Mouse (Mus musculus) kidney, adult 11 months (tissue): ENCODE measurements around the gene Obsl1.

Source experiments
- DNase-seq: peaks from one replicate; pipeline ENCODE4 v3.0.0; 2022

Obsl1 gene

DNA sequence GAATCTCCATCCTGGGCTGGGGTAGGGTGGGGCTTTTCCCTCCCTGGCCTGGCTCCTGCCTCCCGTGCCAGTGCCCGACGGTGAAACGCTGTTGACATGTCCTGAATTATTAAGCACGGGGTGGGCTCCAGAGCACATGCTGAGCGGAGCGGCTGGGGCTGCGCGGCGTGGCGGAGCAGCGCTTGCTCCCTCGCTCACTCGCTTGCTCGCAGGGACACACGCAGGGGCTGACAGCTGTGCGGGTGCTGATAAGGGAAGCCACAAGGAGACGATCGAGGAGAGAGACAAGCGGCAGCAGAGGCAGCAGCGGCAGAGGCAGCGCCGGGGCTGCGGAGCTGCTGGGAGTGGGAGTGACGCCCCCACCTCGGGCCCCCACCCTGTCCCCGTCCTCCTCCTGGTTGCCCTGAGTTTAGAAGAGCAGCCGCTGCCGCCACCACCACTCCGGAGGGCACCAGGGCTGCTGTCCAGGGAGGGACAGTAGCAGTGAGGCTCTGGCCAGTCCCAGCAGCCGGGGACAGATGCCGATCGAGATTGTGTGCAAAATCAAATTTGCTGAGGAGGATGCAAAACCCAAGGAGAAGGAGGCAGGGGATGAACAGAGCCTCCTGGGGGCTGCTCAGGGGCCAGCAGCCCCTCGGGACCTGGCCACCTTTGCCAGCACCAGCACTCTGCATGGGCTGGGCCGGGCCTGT, 55.8 kb downstream of the Obsl1 start, which contains the start of gene Asic4:
TSS of gene Asic4 (plus strand) at position 123 of the 692 bp plus-strand sequence.
- no peak for DNase-seq

DNA sequence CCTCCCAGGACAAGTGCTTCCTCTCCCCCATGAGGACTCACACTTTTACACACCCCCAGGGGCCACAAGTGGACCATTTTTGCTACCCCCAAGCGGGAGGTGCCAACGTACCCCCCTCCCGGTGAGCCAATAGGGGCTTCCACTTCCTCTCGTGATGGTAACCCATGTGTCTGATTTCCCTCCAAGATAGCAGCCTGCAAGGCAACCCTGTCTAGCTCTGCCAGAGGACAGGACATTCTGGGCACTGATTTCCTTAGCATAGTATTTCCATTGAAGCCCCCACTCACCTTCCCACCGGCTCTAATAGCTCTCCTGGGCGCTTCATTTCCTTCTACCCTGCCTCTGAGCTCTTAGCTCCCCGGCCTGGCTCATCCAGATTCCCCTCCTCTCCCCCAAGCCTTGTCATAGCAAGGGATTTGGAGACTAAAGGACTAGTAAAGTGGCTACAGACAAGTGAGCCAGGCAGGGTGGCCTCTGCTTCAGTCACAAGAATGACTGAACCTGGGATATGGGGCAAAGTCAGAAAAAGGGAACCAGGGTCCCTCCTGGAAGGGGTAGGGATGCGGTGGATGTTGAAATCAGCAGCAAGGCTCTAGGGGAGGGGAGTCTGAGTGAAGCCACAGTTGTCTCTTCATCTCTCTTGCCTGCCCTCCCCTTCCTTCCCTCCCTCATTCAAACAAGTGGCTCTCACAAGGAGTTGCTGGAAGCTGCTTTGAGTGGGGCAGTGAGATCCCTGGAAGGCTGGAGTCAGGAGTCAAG, 56.7 kb downstream of the Obsl1 start:
- no peak for DNase-seq

DNA sequence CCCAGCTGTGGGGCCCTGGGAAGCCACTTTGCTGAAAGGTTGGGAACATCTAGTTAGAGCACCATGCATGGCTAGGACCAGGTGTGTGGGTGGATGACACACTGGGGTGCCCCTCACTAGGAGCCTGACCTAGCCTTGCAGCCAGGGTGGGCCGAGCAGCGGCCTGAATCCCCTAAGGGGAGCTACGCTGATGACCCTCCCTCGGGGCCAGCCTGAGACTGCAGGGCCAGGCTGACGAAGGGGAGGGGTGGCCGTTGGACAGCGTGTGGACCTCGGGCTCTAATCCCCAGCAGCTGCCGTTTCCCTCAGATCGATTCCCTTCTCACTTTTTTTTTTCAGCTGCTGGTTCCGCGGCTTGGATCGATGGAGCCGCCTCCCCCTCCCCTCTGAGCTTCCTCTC, 57.3 kb downstream of the Obsl1 start:
- no peak for DNase-seq

DNA sequence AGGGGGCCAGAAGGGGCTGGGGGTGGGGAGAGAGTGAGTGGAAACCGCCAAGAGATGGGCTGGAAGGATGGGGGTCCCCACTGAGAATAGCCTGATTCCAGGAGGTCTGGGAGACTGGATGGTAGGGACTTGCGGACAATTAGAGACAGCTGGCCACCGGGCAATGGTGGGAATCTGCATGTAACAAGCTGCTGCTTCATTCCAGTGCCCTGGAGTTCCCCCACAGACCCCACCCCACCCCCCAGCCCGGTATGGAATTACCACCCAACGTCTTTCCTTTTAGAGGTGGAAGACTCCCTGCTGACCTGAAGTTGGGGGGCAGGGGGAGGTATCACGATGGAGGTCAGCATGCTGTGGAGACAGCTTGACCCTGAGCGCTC, 58.2 kb downstream of the Obsl1 start:
- no peak for DNase-seq

- no peak for DNase-seq
These were observed 58.8 kb downstream of the Obsl1 start for GRCm38 (mm10) chr1:75447265-75448051.

GRCm38 (mm10) chr1:75446656-75447055, 59.6 kb downstream of the Obsl1 start:
- DNase-seq: no peak

- peak; percentile 36 for DNase-seq
These were observed 60.3 kb downstream of the Obsl1 start for GRCm38 (mm10) chr1:75445751-75446611.

DNA sequence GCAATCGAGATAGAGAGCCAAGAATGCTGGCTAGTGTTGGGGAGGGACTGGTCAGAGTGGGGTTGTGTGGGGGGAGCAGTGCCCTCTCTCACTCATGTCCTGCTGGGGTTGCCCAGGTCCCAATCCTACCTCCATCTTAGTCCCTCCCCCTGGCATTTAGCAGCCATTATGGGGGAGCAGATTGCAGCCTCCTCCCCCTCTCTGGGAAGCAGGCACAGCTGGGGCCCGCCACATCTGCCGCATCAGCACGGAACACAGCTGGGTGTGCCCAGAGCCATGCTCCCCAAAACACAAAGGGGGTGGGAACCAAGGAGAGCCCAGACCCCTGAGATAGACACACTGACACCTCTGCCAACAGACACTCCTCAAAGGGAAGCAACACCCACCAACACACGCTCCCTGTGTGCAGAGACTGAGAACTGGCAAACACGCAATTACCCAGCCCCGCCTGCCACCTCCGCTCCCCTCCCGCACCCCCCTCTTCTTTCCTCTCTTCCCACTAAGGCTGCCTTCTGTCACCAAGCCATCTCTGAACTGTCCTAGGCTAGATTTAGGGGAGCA, 61.0 kb downstream of the Obsl1 start:
- no peak for DNase-seq

GRCm38 (mm10) chr1:75444208-75444607, 62.0 kb downstream of the Obsl1 start:
- no peak for DNase-seq

- no peak for DNase-seq
These were observed 62.8 kb downstream of the Obsl1 start for GRCm38 (mm10) chr1:75443247-75444024.

GRCm38 (mm10) chr1:75442811-75443210, 63.4 kb downstream of the Obsl1 start:
- no peak for DNase-seq

GRCm38 (mm10) chr1:75442171-75442570, 64.1 kb downstream of the Obsl1 start:
- DNase-seq: no peak

DNA sequence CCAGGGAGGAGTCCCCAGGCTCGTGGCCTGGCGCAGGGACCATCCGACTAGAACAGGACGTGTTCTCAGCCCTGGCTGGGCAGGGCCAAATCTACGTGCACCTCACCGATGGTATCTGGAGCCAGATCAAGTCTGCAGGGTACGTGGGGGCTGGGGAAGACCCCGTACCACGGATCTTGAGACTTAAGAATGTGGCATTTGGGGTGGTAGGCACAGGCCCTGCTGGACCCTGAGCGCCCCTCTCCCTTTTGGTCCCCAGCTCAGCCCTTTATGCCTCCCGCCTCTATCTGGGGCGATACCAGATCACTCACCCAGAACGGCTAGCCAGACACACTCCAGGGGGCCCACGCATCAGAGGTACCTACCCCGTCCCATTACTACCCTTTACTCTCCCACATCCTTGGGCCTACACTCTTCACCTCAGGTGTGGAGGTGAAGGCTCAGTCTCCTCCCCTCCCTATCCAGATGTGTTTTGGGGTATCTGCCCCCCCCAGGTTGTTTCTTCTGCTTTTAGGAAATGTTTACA, 64.7 kb downstream of the Obsl1 start:
- DNase-seq: no peak

GRCm38 (mm10) chr1:75440661-75441060, 65.6 kb downstream of the Obsl1 start:
- no peak for DNase-seq

- no peak for DNase-seq
These were observed 67.5 kb downstream of the Obsl1 start for GRCm38 (mm10) chr1:75438782-75439181.

GRCm38 (mm10) chr1:75435475-75436328, 70.5 kb downstream of the Obsl1 start, which contains the start of gene Gmppa:
Gene Gmppa (plus strand): TSS chr1:75435930.
- DNase-seq: peak; percentile 81
